Mouse (Mus musculus) liver, postnatal 0 days (tissue): ENCODE results near the gene Gigyf2.

Source experiments
- CTCF ChIP-seq: sonication (generic); IDR thresholded peaks from 2 replicates; pipeline ENCODE4 v1.5.1; 2016; ENCODE audit warnings: antibody characterized with exemption, low read depth
- EP300 ChIP-seq: IDR thresholded peaks from 2 replicates; pipeline ENCODE4 v1.6.1; 2016; ENCODE audit warnings: antibody characterized with exemption, low read depth, mild to moderate bottlenecking

GRCm38 (mm10) chr1:87350576-87350975 is 23.8 kb downstream of the Gigyf2 start:
- TF ChIP-seq CTCF (no peak), EP300 (no peak)
